Mouse (Mus musculus): ENCODE results near the gene Fanci. TPM values are rescaled to one million over a fixed set of nuclear protein-coding genes. Genes with fewer than 3 reads are reported as not detected.

The Fanci gene
- polyA plus RNA-seq, 1 experiment from 2014 or later, result 1.5 TPM

DNA sequence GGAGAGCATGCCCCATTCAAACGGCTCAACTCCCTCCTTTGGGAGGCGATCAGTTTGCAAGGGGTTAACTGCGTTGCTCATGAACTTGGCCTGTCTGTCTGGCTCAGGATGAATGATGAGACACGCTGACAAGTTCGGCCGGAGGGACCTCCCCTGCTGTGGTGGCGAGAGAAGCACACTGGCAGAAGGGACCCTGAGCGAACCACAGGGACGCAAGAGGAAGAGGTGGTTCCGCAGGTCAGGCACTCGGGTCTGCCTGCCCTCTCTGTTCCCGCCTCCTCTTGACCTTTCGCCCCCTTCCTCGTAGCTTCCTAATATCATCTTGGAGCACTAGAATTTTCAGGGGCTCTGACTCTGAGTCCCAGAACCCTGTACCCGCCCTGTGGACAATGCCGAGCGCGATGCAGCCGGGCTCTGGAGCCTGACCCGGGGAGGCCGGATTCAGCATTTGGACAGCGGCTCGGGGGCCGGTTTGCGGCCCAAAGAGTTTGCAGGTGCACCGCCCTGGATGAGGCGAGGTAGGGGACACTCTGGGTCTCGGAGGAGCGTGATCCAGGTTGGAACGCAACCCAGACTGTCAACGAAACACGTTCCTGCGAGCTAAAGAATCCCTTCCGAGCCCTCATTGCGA is 107.4 kb downstream of the Fanci start:
- Histone ChIP-seq H3K27me3 (ENCODE audit: control insufficient read depth, insufficient read depth, low read length) (no peaks in the 10 kb centered on the region), H3K9me3 (ENCODE audit: control insufficient read depth, low read length) (no peaks in the 10 kb centered on the region), H3K4me1 (ENCODE audit: control insufficient read depth, insufficient read depth, low read length) (peaks cover 18% of the 10 kb centered on the region; the same call in 1 of the 2 replicates), H3K4me3 (ENCODE audit: low read depth, low read length) (peak overlapping the region; percentile 90), H3K4me2 (ENCODE audit: low read depth, low read length) (peak overlapping the region; percentile 94), H3K27ac (ENCODE audit: low read depth, low read length) (peak overlapping the region; percentile 99), H3K9ac (replicated peaks; ENCODE audit: low read depth, low read length) (peak overlapping the region; percentile 99), H3K36me3 (ENCODE audit: control insufficient read depth, insufficient read depth, low read length) (no peaks in the 10 kb centered on the region)
- WGBS, result under 1% methylated on average over 34 of the region's 35 CpGs
- ATAC-seq (ENCODE audit: low read depth), result peak; percentile 12; the same call in 1 of the 2 replicates

Other genes with a start within 250 kb of the Fanci start
- 94.0 and 122 TPM in 2 replicates for gene Mfge8, start 242.9 kb upstream of the Fanci start, polyA plus RNA-seq (2014; fragmentation: Nextera tagmentation; extraction: Ambion mirVana)
- 20.3 and 22.8 TPM in 2 replicates for gene Abhd2, start 118.7 kb upstream of the Fanci start, polyA plus RNA-seq (2014; fragmentation: Nextera tagmentation; extraction: Ambion mirVana)
- 23.4 TPM in 2 replicates for gene Rlbp1, start 4.9 kb upstream of the Fanci start, polyA plus RNA-seq (2014; fragmentation: Nextera tagmentation; extraction: Ambion mirVana)
- gene Polg, start 74.4 kb downstream of the Fanci start, polyA plus RNA-seq (2014; fragmentation: Nextera tagmentation; extraction: Ambion mirVana), result 23.0 and 30.5 TPM in 2 replicates
- gene Rhcg, start 225.7 kb downstream of the Fanci start, polyA plus RNA-seq (2014; fragmentation: Nextera tagmentation; extraction: Ambion mirVana), result 3.9 and 4.0 TPM in 2 replicates

All from neural tube, embryonic 14.5 days (tissue).